Mouse (Mus musculus) embryo, embryonic 11 days (tissue): ENCODE measurements around the gene Vwc2l.

ENCODE experiments used
- DNase-seq: peaks from one replicate; pipeline ENCODE4 v3.0.0-alpha.2; 2015

The Vwc2l gene

DNA sequence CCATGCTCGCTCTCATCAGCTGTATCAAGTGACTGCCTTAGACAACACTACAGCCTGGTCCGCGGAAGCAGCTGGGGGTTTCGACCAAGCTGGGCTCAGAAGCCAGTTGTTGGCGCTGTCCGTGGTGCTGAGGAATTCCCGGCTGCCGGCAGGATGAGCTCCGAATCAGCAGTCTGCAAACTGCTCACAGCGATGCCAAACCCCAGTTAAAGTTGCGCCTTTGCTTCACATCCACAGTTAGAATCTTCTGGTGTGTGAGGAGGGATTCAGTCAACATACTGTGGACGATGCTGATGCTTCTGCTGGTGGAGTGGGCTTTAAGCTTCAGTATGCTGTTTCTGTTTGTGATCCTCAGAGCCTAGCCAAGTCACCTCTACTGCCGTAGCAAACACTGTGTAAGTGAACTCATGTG is at the start of gene Vwc2l:
Gene Vwc2l, plus strand, starts transcription at position 61 of the 412 bp plus-strand sequence.
- peak; percentile 88 for DNase-seq

DNA sequence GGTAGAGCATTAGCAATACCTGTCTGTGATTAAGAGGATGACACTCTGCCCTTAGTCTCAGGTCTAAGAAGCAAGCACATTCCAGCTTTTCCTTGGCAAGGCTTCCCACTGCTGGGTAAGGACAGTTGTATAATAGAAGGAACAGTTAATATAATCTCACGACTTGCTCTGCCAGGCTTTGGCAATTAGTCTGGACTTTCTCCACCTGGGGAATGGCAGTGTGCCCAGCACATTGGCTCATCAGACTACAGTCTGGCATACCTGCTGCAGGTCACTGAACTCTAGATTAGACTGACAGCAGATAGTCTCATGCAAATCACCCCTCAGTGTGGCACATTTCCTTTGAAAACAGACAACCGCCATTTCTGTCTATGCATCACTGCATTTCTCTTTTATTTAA is 33.0 kb upstream of the Vwc2l start:
- DNase-seq = no peak

DNA sequence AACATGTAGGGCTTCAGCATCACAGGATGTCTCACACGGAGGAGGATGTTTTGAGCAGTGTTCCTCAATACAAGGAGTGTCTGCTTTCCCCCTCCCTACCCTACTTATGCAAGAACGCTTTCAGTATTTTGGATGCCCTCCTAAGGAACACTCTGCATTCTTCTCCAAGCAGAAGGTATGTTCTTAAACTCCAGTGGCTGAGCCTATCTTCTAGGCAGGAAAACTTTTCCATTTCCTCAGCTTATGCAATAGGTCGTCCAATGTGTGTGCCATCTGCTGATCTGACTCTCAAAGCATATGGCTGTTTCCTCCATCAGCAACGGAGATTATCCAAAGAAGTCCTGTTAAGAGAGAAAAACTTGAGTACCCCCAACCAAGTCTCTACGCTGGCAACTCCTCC is 25.2 kb upstream of the Vwc2l start:
- DNase-seq = no peak

DNA sequence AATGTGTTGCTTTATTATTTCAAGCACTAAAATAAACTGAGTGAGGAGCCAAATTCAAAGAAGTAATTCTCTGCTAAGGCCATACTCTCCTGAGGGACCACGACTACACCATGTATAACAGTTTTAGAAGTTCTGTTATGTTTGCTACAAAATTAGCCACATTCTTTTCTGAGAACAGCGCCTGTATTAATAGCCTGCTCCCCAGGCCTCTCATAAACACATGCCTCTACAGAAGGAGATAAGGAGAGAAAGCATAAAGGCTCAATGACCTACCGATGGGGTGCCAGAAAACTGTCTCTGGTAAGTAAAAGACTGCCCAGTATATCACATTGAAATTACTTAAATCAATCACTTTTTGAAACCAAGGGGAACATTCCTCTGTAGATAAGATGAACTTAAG is 21.6 kb upstream of the Vwc2l start:
- DNase-seq = no peak

DNA sequence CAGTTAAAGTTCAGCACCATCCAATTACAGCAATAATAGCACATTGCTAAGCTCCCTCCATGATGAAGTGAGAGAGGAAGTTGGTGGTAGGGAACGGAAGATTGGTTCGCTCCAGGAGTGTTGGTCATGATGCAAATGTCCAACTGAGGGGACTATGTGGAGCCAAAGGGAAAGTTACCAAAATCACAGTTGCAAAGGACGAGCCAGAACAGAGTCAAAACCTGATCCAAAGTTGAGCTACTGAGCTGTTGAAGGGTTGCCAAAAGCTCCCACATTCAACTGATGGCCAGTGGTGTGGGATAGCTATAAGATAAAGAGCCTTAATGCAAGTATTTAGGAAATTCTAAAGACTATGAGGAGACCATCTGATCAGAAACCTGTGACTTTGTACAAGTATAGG is 19.7 kb upstream of the Vwc2l start:
- DNase-seq = no peak

DNA sequence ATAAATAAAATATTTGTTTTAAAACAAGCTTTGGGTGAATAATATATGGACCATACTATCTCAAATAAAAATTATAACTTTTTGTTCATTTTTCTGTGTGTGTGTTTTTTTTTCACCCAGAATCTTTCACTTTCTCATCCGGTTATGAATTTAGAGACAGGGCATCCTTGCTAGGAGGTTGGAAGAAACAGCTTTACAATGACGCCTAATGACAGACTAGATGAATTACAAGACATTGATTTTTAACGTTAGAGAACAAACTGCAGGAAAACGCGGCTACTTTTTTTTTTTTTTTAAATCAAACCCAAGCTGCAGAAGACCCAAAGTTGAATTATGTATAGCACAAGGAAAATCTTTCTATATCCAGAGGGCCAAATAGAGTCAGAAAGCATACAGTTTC is 470 bp upstream of the Vwc2l start:
- DNase-seq = no peak

DNA sequence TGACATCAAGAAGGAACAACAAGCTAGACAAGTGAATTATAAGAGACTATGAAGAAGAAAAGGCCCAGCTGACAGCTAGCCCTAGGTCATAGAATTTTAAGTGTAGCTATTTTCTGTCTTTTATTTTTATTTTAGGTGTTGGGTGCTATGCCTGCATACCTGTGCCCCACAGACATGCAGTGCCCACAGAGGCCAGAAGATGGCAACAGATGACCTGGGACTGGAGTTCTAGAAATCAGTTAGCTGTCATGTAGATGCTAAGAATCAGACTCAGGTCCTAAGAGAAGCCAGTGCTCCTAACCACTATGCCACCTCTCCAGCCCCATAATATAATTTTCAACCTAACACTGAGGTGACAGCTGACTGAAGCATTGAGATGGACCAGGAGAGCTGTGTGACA is 61.6 kb downstream of the Vwc2l start:
- DNase-seq = no peak

DNA sequence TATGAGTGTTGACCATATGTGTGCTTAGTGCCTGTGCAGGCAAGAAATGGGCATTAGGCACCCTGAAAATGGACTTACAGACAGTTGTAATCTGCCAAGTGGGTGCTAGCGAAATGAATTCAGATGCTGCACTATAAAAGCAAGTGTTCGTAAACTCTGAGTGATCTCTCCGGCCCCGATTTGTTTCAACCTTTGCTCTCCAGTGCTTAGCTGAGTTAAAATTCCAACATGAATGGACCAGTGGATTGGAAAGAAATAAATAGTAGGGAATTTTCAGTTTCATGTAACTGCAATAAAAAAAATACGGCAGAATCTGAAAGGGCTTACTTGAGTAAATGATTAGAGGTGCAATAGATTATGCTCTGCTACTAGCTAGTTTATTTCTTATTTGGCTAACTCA is 66.1 kb downstream of the Vwc2l start:
- no peak for DNase-seq

DNA sequence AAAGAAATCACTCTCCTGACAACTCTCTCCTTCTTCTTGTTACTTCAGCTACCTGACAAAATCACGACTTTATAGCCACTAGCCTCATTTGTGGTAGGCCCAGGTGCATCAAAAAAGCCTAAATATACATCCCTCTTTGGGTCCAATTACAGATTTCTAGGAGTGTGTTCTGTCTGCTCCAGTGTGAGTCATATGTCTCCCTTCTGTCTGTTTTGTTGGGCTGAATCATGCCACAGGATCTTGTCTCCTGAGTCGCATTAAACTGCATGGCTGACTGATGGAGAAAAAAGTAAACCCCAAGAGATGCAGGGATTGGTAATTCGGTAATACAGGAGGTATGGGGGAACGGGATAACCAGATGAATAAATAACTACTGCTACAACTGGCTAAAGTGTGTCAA is 69.6 kb downstream of the Vwc2l start:
- no peak for DNase-seq

DNA sequence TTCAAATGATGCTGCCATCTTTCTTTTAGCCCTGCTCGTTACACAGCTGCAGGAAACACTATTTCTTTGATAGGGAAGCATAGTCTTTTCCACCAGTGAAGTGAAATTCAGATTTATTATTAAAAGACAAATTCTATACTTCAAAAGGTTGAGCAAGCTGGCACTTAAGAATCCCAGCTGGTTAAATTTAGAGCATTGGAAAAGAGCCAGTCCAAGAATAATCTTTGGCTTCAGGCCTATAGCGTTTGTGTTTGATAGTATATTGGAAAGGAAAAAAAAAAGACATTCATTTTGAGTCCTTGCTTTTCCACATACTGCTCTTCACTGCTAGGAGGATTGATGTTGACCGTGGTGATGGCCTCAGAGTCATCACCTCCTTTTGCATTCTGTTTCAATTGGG is 77.9 kb downstream of the Vwc2l start:
- no peak for DNase-seq

DNA sequence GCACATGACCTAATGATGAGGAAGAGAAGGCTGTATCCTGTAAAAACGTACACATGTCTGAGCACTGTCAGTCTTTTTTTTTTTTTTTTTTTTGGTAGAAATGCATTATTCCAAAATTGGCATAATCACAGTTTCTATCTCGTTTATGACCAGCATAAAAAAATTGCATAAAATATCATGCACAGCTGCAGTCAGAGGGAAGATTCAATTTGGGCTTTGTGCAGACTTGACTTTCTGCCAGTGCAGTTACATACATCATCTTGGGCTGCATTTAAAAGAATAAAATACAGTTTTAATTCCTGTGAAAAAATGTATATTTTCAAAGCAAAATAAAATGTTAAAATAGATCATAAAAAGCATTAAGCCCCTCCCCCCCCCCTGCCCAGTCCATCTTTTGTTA is 97.6 kb downstream of the Vwc2l start:
- DNase-seq = no peak

DNA sequence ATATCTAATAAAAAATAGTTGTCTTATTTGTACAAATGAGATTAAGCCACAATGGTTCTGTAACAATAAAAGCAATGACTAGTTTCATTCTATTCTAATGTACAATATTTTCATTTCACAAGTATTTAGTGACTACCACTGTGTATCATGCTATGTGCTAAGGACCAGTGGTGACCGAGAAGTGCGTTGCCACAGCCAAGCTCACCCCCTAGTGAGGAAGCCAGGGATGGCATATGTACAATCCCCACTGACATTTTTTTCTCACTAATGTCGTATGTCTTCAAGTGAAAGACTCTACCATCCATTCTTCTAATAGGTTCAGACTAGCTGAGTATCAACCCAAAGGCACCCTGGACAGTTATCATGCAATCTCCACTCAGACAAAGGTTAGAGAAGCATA is 107.7 kb downstream of the Vwc2l start:
- no peak for DNase-seq

DNA sequence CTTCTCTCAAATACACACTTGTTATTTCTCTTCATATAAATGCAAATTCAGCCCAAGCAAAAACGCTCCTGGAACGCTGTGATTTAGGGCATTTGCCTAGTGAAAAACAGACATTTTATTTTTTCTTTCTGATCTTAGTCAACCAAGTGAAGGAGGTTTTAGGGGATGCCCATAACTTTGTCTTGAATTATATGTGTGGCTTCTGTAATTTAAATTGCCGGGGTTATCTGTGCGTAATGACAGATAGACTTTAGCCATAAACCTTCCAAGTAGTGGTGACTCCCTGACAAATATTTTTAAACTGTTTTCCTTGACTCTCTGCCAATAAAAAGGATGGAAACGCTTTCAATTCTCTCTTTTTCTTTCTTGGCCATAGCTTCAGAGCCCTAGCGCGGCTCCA is 116.7 kb downstream of the Vwc2l start:
- no peak for DNase-seq

DNA sequence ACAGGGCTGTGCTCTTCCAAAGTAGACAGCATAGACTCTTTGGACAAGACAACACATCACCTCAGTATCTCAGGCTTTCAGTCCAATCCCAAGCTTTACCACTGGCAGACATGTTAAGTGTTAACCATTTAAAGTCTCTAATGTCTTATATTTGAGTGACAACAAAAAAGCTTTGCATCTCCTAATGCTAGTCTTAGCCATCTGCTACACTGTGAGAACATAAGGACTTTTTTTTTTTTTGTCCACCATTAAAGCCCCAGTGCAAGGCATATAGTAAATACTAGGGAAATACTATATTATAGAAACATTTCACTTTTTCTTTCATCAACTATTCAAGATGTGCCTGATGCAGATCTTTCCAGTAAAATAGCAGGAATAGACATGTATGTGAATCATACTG is 119.8 kb downstream of the Vwc2l start:
- no peak for DNase-seq

DNA sequence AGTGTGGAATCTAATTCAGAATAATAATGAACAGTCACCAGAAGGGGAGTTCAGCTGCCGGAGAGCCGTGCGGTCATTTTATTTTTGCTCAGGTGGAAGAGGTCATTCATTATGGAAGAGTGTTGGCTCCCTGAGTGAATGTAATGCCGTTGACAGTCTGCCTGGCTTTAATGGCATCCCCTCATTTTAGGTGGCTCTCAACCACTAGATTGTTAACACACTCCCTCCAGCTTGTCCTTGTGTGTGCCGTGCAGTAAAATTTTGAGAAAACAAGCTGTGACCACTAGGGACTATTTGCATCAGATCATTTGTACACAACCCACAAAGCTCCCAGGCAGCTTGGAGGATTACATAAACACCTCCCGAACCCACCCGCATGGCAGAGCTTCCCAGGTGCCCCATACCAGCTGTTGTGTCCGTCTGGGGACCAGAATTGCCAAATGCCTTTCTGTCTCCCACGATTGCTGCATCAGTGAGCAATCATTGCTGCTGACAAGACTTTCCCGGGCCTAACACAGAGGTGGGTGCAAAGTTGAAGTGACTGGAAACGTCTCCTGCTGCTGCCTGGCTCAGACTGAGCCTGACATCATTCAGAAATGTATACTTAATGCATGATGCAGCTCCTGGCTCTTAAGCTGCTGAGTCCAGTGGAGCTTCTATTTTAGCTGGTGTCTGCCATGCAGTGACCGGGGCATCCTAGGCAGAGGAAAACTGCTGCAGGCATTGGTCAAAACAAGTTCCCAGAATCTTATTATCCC is 126.3 kb downstream of the Vwc2l start:
- no peak for DNase-seq

DNA sequence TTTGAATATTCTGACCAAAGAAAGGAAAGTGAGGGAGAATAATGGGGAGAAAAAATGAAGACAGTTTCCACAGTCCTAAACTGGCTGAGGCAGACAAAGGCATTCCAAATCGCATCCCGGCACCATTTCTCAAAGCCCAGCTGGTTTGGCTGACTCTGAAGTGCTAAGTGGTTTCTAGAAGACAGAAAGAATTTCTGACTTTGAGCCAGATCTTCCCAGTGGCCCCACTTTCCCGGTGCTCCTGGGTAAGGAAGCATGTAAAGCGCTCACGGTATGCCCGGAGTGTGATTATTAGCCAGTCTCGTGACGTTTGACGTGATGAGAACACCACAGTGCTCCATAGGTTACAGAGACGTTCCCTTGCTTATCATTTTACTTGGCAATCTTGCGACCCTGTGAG is 127.9 kb downstream of the Vwc2l start:
- no peak for DNase-seq

DNA sequence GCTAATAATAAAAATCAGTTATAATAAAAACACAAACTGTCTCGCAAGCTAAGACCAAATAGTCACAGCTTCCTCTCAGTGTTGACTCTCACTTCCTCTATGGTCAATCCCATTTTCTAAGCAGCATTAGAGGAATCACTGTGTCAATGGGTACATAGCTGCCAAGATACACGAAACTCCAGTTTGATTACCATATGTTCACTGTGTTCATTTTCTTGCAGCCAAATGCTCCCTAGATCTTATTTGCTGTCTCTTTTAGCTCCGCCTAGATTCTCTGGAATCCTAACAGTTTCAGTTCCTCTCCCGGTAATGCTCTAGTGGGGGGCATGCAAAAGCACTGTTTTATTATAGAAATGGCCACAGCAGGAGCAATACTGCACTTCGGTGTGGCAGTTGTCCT is 130.4 kb downstream of the Vwc2l start:
- DNase-seq = no peak

DNA sequence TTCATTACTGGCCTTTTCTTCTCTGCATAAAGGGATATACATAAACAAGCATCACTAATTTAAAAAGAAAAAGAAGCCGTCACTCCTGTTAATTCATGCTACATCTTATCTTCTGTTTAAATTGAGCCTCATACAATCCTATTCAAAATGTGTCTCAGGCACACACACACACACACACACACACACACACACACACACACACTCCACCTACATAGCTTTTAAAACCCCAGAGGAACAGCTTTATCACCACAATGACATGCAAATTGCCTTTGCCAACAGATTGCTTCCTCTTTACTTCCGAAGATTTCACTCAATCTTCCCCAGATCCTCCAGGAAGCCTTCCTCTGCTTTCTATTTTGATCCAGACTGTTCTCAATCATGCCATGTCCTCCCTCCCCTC is 136.2 kb downstream of the Vwc2l start:
- DNase-seq = no peak

DNA sequence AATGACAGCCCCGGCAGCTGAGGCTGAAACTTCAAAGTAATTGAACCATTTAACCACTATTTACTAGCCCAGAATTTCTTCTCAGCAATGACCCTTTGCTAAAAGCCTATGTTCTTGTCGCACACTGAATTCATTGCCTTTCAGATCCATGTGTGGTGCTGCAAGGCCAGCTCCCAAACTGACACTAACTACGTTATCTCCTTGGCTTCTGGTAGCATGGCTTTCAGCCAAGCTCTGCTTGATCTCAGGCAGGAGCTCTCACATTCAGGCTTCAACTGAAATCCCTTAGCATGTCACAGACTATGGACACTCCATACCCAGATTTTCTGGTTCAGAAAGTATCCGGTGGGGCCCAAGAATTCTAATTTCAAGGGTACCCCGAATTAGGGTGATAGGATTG is 140.6 kb downstream of the Vwc2l start:
- no peak for DNase-seq

DNA sequence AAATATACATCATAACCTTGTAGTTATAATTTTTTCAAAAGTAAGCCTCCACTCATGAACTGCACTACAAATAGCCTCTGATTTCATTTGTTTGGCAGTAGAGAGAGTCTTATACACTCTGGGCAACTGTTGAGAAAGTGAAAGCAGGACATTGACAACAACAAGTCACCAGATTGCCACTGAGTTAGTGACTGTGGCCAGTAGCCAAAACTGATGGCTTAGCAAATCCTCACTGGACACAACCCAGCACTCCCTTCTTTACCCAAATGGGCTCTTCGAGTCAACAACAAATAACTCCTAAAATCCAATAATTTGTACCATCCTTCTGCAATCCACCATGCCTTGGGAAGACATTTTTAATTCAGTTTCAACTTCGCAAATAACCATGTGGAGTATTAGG is 155.0 kb downstream of the Vwc2l start:
- DNase-seq = no peak

DNA sequence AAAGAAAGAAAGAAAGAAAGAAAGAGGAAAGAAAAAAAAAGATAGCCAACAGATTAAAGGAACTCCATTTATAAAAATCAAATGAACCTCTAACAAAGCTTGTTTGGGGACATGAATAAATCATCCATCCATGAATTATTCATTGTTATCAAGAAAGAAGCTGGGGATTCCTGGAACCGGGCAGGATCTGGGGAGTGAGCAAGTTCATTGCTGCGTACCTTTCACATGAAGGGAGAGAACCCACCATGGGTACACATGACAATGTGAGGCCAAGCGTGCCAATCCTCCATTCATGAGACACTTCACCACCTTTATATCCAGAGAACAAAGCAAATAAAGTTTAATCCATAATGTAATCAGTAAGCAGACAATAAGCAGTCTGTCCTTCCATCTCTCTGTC is 155.8 kb downstream of the Vwc2l start:
- DNase-seq = no peak

DNA sequence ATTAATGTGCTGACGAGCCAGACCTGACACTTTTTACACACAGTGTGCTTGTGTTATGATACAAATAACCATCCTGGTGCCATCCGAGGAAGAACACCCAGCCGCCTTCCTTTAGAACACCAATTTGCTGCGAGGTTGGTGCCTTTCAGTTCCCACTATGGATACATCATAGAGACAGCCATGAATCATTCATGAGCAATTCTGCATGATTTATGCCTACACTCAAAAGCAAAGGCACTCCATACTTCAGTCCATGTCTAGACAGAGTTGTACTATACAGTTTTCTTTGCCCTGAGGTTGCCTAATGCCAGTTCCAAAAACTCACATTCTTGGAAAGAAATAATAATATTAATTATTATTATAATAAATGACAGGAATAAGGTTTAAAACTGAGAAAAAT is 158.6 kb downstream of the Vwc2l start:
- peak; percentile 9 for DNase-seq

DNA sequence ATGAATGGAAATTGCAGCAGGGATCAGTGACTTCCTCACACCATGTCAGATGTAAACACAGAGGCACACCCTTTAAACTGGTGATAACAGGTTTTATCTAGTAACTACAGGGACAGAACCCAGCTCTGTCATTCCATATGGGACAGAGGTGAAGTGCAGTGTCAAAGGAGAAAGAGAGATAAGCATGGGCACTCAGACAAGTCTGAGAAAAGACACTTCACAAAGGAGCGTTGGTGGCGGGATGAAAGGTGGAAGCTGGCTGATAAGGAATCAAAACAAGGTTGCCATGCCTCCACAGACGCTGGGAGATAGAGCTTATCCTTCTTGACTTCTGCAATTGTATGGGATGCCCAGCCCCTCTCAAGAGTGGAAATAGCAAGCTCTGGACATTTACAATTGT is 176.8 kb downstream of the Vwc2l start:
- no peak for DNase-seq

DNA sequence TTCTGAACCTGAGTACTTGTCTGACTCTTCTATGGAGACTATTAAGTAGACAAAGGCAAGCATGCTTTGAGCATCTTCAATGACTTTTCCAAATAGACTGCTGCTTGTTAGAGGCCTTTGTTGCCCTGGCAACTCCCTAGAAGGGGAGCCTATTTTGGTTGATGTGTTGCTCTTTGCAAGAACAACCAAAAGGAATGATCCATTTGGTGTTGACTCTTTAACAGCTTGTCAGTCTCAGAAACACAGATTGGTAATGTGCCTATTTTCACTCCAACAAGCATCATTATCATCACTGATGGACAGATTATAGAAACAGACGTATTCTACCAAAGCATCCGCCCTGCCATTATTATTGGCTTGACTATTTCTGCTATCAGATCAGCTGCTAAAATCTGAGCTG is 181.9 kb downstream of the Vwc2l start:
- DNase-seq = no peak

DNA sequence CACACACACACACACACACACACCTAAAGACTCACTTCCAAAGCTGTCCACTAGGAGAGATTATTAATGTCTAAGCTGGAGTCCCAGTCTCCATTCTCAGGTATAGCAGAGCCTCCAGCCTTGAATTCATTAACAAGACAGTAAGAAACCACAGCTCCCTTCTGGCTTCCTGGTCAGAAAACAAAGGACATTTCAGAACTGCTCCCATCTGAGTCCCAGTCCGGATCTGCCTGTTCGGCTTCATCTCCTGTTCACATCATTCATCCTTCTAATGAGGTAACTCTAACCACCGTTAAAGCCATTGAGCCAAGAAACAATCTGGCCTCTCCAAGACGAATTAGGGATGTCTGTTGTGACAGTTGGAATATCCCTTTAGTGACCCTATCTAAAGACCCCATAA is 185.7 kb downstream of the Vwc2l start:
- no peak for DNase-seq

DNA sequence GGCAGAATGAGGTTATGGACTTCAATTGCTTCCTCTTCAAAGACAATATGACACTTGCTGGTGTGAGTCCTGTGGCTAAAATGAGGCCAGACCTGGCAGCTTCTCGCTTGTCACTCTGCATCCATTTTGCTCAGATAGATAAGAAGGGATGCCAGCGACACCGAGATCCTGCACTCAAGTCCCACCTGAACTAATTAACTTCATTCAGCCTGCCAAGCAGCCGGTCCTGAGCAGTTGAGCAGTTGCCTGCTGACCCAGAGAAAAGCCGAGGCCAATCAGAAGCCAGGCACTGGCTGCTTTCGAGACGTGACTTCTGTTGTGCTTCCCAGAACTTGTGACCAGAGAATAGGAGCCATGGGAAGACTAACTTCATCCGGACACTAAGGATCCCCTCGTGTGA is 187.6 kb downstream of the Vwc2l start:
- no peak for DNase-seq
